Mouse (Mus musculus) adipocyte (in vitro differentiated cells): ENCODE results near the gene Nup88.
A peak's percentile ranks its signal among the peaks of the same experiment; 100 is the strongest.
"Not testable (repeated sequence)": the region's sequence is repeated elsewhere in the genome, so short reads cannot be mapped to it uniquely, and the experiment has no call there.

ENCODE experiments used
- DNase-seq: peaks from one replicate; pipeline ENCODE4 v3.0.0-alpha.2; 2016; ENCODE audit warnings: low spot score

Nup88 gene

GRCm38 (mm10) chr11:70969271-70969794, 440 bp downstream of the Nup88 start:
- DNase-seq, result no peak

- no peak for DNase-seq
These were observed 5.4 kb downstream of the Nup88 start for GRCm38 (mm10) chr11:70964222-70964907.

GRCm38 (mm10) chr11:70960786-70961554, 8.8 kb downstream of the Nup88 start:
- no peak for DNase-seq

- no peak for DNase-seq
These were observed 15.1 kb downstream of the Nup88 start for GRCm38 (mm10) chr11:70954711-70955110.

DNA sequence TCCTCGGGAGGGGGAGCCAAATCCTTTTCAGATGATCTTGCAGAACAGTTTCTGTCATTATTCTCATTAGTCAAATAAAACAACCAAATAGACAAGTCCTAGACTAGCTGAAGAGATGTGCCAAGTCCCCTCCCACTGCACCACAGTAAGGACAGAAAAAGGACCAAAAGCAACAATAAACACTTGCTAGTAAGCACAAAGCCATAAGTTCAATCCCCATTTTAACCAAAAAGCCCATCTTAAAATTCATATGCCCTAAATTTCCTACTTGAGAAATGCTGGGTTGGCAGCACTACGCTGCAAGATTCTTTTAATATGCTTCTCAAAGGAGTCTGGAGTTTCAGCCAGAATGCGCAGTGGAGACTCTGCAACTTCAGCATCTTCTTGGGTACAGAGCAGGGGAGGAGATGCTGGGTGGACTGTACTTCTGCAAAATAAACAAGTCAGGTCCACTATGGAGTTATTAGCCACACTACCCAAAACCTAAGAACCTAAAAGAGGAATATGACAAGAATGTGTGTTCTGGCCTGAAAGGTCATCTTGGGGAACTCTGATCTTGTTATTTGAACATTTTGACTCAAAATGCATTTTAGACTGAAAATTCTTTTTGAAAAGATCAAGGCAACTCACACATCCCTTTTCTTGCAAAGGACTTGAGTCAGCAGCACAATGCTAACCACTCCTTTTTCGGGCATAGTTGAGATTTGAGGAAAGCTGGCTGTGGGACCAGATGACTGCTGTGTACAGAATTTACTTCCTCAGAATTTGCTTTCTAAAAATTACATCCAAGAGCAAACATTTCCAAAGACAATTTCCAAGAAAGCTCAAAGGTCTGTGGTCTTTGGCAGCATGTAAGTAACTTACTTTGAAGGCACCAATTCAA, 24.6 kb downstream of the Nup88 start:
- DNase-seq, result no peak

GRCm38 (mm10) chr11:70943651-70944050, 26.1 kb downstream of the Nup88 start:
- DNase-seq, result peak; percentile 64

GRCm38 (mm10) chr11:70942596-70942995, 27.2 kb downstream of the Nup88 start:
- no peak for DNase-seq

GRCm38 (mm10) chr11:70935316-70935715, 34.5 kb downstream of the Nup88 start:
- no peak for DNase-seq

- no peak for DNase-seq
These were observed 38.3 kb downstream of the Nup88 start for GRCm38 (mm10) chr11:70931461-70931860.

DNA sequence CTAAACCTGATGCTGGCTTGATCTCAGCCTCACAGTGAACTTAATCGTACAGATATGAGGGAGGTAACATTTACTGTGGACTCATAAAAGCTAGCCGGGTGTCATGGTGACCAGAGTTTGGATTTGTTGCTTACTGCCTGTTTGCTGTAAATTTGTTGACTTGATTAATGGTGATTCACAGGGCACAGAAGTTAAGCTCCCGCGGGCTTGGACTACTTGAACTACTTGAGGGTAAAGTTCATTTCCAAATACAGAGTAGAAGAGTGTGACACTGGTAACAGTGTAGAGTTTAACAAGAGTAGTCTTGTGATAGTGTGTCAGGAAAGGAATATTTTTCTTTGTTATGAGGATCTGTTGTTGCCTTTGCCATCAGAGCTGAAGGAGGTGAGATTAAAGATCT, 50.2 kb downstream of the Nup88 start:
- peak; percentile 74 for DNase-seq

- peak; percentile 51 for DNase-seq
These were observed 51.9 kb downstream of the Nup88 start for GRCm38 (mm10) chr11:70917896-70918295.

GRCm38 (mm10) chr11:70911920-70912319, 57.9 kb downstream of the Nup88 start:
- no peak for DNase-seq

DNA sequence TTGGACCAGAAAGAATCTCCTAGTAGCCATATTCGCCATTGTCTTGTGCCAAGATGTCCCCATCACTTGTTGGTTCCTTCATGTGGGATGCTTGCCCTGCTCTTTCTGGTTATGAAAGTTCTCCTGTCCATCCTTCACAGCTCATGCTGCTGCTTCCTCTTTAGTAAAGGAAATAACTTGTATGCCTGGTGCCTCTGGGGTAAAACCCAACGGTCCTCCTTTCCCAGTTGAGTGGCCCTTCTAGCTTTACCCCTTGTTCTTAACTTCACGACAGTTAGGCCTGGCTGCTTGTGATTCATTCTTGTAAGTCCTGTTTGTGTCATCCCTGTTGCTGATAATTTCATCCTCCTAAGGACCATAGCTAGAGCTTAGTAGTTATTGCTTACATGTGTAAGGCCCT, 58.5 kb downstream of the Nup88 start:
- no peak for DNase-seq

DNA sequence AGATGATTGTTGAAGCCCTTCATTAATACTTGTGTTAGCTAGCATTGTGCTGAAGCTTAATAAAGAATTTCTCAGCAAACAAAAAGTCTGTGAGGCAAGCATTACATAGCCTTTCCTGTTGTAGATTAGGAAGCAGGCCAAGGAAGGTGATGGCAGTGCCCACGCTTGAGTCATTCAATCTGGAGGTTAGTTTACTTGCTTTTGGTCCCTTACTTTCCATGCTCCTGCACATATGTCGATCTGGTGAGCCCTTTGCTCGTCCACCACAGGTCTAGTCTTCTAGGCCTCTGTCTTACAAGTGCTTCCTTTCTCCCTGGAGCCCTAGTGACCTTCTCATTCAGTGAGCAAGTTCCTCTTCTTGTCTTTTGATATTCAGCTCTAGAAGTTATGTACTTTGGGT, 63.1 kb downstream of the Nup88 start:
- DNase-seq, result no peak

DNA sequence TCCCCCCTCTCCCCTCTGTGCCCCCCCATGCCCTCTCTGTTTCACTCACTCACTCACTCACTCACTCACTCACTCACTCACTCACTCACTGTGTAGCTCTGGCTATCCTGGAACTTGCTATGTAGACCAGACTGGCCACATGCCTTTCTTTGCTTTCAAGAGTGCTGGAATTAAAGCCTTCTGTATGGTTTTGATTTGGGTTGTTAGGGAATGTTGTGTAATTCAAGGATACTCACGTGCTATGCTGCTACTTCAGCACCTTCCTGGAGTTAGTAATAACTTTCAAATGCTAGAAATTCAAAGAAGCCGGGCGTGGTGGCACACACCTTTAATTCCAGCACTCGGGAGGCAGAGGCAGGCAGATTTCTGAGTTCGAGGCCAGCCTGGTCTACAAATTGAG, 71.6 kb downstream of the Nup88 start:
- not testable (repeated sequence) for DNase-seq

GRCm38 (mm10) chr11:70897680-70898079, 72.1 kb downstream of the Nup88 start:
- no peak for DNase-seq
